Mouse (Mus musculus): ENCODE measurements around the gene Fasl. TPM values are rescaled to one million over a fixed set of nuclear protein-coding genes. Genes with fewer than 3 reads are reported as not detected.

Gene Fasl
- total RNA-seq (2014; rRNA removed; ENCODE audit: low replicate concordance) (not detected in 2 replicates), polyA plus RNA-seq (2015; fragmentation: Nextera tagmentation; extraction: Ambion mirVana) (not detected in 2 replicates)

DNA sequence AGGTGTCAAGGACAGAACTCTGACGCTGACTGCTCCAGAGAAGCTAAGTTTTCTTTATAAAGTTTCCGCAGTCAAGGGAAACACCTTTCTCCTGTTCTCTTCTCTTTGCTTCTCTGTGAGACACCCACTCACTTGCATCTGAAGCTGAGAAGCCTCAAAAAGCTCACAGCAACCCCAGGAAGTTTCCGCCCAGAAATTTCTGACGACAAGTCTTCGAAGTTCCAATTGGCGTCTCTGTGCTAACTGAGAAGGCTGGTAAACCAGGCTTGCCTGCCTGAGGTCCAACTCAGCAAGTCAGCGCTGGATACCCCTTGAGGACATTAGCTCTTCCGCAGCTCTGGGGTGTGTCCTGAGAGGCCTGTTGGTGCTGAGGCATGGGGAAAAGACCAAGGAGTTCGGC, at the start of gene Fasl:
Gene Fasl (minus strand): TSS at position 157 of the 400 bp plus-strand sequence.
- ATAC-seq (ENCODE audit: insufficient read depth, low read depth) (no peak), DNase-seq (ENCODE audit: low spot score) (no peak)
- WGBS, result 69% methylated on average over 9 of the region's 9 CpGs

DNA sequence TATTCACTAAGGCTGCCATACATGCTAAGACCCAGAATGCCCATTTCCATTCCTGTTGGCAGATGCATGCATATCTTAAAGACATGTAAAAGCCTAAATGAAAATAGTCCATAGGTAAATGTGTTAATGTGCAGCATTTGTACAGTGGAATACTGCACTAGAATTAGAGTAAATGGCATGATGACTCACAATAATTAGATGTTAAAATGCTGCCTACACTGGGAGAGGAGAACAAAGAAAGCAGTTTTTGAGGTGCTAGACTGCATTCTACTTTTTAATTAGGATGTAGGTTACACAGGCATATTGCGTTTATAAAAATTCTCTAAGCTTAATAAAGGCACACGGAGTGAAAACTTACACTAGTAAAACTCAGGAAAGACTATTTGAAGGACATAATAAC, 38.4 kb upstream of the Fasl start:
- H3K36me3 ChIP-seq (replicated peaks; ENCODE audit: control insufficient read depth, insufficient read depth, low read length), result peaks cover 24% of the 10 kb centered on the region
- H3K9me3 ChIP-seq (replicated peaks; ENCODE audit: control insufficient read depth, low read length), result no peaks in the 10 kb centered on the region
- DNase-seq (ENCODE audit: low spot score), result no peak
- 97% methylated on average over 2 of the region's 2 CpGs for WGBS
- no peaks in the 10 kb centered on the region for H3K4me1 ChIP-seq (ENCODE audit: control insufficient read depth, insufficient read depth)
- TF ChIP-seq CTCF (IDR thresholded peaks at IDR 0.05; ENCODE audit: low read depth) (no peak), EP300 (IDR thresholded peaks at IDR 0.05; ENCODE audit: low read depth) (no peak)
- no peak overlapping the region for H3K4me2 ChIP-seq (ENCODE audit: low read depth, low read length)
- H3K4me3 ChIP-seq (ENCODE audit: low read depth, low read length), result no peak overlapping the region
- H3K27me3 ChIP-seq (ENCODE audit: control insufficient read depth, insufficient read depth, low read length), result no peaks in the 10 kb centered on the region
- no peak overlapping the region for H3K9ac ChIP-seq (replicated peaks; ENCODE audit: low read depth, low read length)
- no peak for ATAC-seq (ENCODE audit: insufficient read depth, low read depth)
- H3K27ac ChIP-seq (ENCODE audit: low read depth), result no peak overlapping the region

More for the DNA sequence above, at the start of gene Fasl:
- H3K27me3 ChIP-seq (ENCODE audit: control insufficient read depth, insufficient read depth, low read length), result no peaks in the 10 kb centered on the region
- H3K9ac ChIP-seq (replicated peaks; ENCODE audit: low read depth, low read length), result no peak within 1 kb of the TSS
- H3K4me2 ChIP-seq (ENCODE audit: low read depth, low read length), result no peak within 1 kb of the TSS
- H3K36me3 ChIP-seq (replicated peaks; ENCODE audit: control insufficient read depth, insufficient read depth, low read length), result no peaks in the 10 kb centered on the region
- H3K9me3 ChIP-seq (replicated peaks; ENCODE audit: control insufficient read depth, low read length), result no peaks in the 10 kb centered on the region
- H3K4me1 ChIP-seq (ENCODE audit: control insufficient read depth, insufficient read depth), result no peaks in the 10 kb centered on the region
- H3K4me3 ChIP-seq (ENCODE audit: low read depth, low read length), result no peak within 1 kb of the TSS
- no peak for TF ChIP-seq EP300 (IDR thresholded peaks at IDR 0.05; ENCODE audit: low read depth)
- TF ChIP-seq CTCF (IDR thresholded peaks at IDR 0.05; ENCODE audit: low read depth), result no peak
- H3K27ac ChIP-seq (ENCODE audit: low read depth), result no peak within 1 kb of the TSS

DNA sequence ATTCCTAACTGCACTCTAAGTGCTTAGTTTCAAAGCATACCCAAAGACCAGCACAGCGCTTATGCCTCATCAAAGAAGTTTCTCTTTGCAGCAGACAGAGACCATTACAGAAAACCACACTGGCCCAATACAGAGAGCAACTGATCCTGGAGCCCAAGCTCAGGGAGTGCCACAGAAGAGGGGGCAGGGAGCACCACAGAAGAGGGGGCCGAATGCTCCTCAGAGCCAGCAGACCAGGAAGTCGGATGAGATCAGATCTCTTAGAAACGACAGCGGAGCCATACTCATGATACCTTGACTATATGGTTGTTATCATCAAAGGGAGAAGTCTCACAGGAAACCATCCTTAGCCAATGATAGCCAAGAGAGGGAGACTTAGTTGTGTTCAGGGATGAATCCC, 21.1 kb upstream of the Fasl start:
- no peak overlapping the region for H3K9ac ChIP-seq (replicated peaks; ENCODE audit: low read depth, low read length)
- 0 out of 2 replicates have a peak overlapping the region, but pooled peaks have one; percentile 3 for H3K27ac ChIP-seq (ENCODE audit: low read depth)
- DNase-seq (ENCODE audit: low spot score), result no peak
- no peak for ATAC-seq (ENCODE audit: insufficient read depth, low read depth)
- no peaks in the 10 kb centered on the region for H3K27me3 ChIP-seq (ENCODE audit: control insufficient read depth, insufficient read depth, low read length)
- 71% methylated on average over 5 of the region's 5 CpGs for WGBS
- H3K36me3 ChIP-seq (replicated peaks; ENCODE audit: control insufficient read depth, insufficient read depth, low read length), result no peaks in the 10 kb centered on the region
- H3K4me1 ChIP-seq (ENCODE audit: control insufficient read depth, insufficient read depth), result no peaks in the 10 kb centered on the region
- H3K4me3 ChIP-seq (ENCODE audit: low read depth, low read length), result no peak overlapping the region
- TF ChIP-seq CTCF (IDR thresholded peaks at IDR 0.05; ENCODE audit: low read depth), result no peak
- TF ChIP-seq EP300 (IDR thresholded peaks at IDR 0.05; ENCODE audit: low read depth), result no peak
- peak overlapping the region; percentile 3; the same call in 1 of the 2 replicates for H3K4me2 ChIP-seq (ENCODE audit: low read depth, low read length)
- H3K9me3 ChIP-seq (replicated peaks; ENCODE audit: control insufficient read depth, low read length), result no peaks in the 10 kb centered on the region

DNA sequence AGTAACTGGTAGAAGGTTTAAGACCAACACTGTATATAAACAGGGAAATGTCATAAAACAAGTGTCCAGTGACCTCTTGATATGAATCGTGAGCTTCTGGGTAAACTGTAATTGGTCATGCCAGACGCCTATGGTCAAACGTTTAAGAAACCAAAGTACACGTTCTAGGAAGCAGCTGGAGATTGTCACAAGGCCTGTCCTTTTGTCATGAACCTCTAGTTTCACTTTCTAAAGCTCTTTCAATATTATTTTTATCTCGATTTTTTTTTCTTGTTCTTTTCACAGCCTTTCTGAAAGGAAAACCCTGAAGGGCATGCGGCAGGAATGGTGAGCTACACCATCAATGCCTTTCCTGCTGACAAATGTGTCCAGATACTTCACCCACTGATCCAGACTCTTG, 20.7 kb upstream of the Fasl start:
- no peaks in the 10 kb centered on the region for H3K27me3 ChIP-seq (ENCODE audit: control insufficient read depth, insufficient read depth, low read length)
- no peak for ATAC-seq (ENCODE audit: insufficient read depth, low read depth)
- no peaks in the 10 kb centered on the region for H3K9me3 ChIP-seq (replicated peaks; ENCODE audit: control insufficient read depth, low read length)
- H3K4me1 ChIP-seq (ENCODE audit: control insufficient read depth, insufficient read depth), result no peaks in the 10 kb centered on the region
- H3K36me3 ChIP-seq (replicated peaks; ENCODE audit: control insufficient read depth, insufficient read depth, low read length), result no peaks in the 10 kb centered on the region
- TF ChIP-seq EP300 (IDR thresholded peaks at IDR 0.05; ENCODE audit: low read depth) (no peak), CTCF (IDR thresholded peaks at IDR 0.05; ENCODE audit: low read depth) (no peak)
- peak overlapping the region; percentile 3; the same call in 1 of the 2 replicates for H3K4me2 ChIP-seq (ENCODE audit: low read depth, low read length)
- H3K27ac ChIP-seq (ENCODE audit: low read depth), result 0 out of 2 replicates have a peak overlapping the region, but pooled peaks have one; percentile 3
- no peak overlapping the region for H3K4me3 ChIP-seq (ENCODE audit: low read depth, low read length)
- peak; percentile 17 for DNase-seq (ENCODE audit: low spot score)
- no peak overlapping the region for H3K9ac ChIP-seq (replicated peaks; ENCODE audit: low read depth, low read length)
- WGBS, result 50% methylated on average over 6 of the region's 6 CpGs

DNA sequence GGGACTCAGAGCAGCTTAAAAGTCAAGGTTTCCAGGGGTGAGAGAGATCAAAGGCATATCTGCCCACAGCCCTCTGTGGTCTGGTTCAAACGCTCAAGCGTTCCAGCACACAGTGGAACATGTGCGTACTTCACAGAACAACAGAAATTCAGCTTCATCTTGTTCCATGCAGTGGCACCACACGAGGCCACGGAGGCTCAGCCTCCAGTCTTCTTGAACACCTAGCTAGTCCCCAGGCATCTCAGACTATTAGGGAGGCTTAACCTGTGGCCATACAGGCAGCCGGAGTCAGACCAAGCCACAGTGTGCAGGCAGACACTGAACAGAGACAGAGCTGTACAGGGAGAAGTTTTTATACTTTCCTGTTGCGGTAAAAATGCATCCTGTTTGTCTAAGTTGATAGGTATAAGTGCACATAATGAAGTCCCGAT, 16.3 kb upstream of the Fasl start:
- DNase-seq (ENCODE audit: low spot score) (no peak), ATAC-seq (ENCODE audit: insufficient read depth, low read depth) (no peak)
- Histone ChIP-seq H3K4me3 (ENCODE audit: low read depth, low read length) (no peak overlapping the region), H3K9me3 (replicated peaks; ENCODE audit: control insufficient read depth, low read length) (no peaks in the 10 kb centered on the region), H3K27ac (ENCODE audit: low read depth) (no peak overlapping the region), H3K36me3 (replicated peaks; ENCODE audit: control insufficient read depth, insufficient read depth, low read length) (no peaks in the 10 kb centered on the region), H3K9ac (replicated peaks; ENCODE audit: low read depth, low read length) (no peak overlapping the region), H3K27me3 (ENCODE audit: control insufficient read depth, insufficient read depth, low read length) (no peaks in the 10 kb centered on the region), H3K4me1 (ENCODE audit: control insufficient read depth, insufficient read depth) (no peaks in the 10 kb centered on the region), H3K4me2 (ENCODE audit: low read depth, low read length) (no peak overlapping the region)
- TF ChIP-seq EP300 (IDR thresholded peaks at IDR 0.05; ENCODE audit: low read depth) (no peak), CTCF (IDR thresholded peaks at IDR 0.05; ENCODE audit: low read depth) (no peak)
- 77% methylated on average over 8 of the region's 8 CpGs for WGBS

DNA sequence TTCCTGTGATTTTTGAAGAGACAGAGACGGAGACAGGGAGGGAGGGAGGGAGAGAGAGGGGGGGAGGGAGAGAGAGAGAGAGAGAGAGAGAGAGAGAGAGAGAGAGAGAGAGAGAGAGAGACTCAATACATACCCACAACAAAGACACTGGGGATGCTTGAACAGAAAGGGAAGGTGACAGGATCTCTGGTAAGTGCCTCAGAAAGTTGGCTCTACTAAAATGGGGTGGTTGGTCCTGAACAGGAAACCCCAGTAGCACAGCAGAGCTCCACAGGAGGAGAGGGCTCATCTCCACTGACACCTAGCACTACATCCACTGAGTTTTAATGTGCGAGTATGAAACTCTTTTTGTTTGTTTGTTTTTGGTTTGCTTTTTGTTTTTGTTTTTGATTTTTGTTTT, 13.0 kb upstream of the Fasl start:
- no peak overlapping the region for H3K4me3 ChIP-seq (ENCODE audit: low read depth, low read length)
- H3K27ac ChIP-seq (ENCODE audit: low read depth), result no peak overlapping the region
- 87% methylated on average over 2 of the region's 2 CpGs for WGBS
- no peak for DNase-seq (ENCODE audit: low spot score)
- no peaks in the 10 kb centered on the region for H3K36me3 ChIP-seq (replicated peaks; ENCODE audit: control insufficient read depth, insufficient read depth, low read length)
- no peak overlapping the region for H3K4me2 ChIP-seq (ENCODE audit: low read depth, low read length)
- H3K27me3 ChIP-seq (ENCODE audit: control insufficient read depth, insufficient read depth, low read length), result no peaks in the 10 kb centered on the region
- no peaks in the 10 kb centered on the region for H3K4me1 ChIP-seq (ENCODE audit: control insufficient read depth, insufficient read depth)
- H3K9ac ChIP-seq (replicated peaks; ENCODE audit: low read depth, low read length), result no peak overlapping the region
- no peaks in the 10 kb centered on the region for H3K9me3 ChIP-seq (replicated peaks; ENCODE audit: control insufficient read depth, low read length)
- ATAC-seq (ENCODE audit: insufficient read depth, low read depth), result no peak
- no peak for TF ChIP-seq EP300 (IDR thresholded peaks at IDR 0.05; ENCODE audit: low read depth)
- TF ChIP-seq CTCF (IDR thresholded peaks at IDR 0.05; ENCODE audit: low read depth), result no peak

Measured in heart, postnatal 0 days (tissue).